Mouse (Mus musculus) limb, embryonic 13.5 days (tissue): ENCODE measurements around the gene Baiap2l2. TPM values are rescaled to one million over a fixed set of nuclear protein-coding genes. Genes with fewer than 3 reads are reported as not detected.
A peak's percentile ranks its signal among the peaks of the same experiment; 100 is the strongest.

ENCODE experiments used
- ATAC-seq: fragments of 200-750 bp; cut with Nextera tagmentation; 2 replicates; pipeline ENCODE4 v1.8.0; 2017; ENCODE audit warnings: low read depth, moderate number of reproducible peaks, moderate TSS enrichment; ENCODE audit not compliant: low FRiP score
- H3K27ac ChIP-seq: fragments of 300-500 bp; sonication (generic); 2 replicates; pipeline ENCODE4 v1.5.1; 2015; ENCODE audit warnings: inconsistent platforms, mild to moderate bottlenecking, moderate library complexity
- H3K27me3 ChIP-seq: fragments of 300-500 bp; sonication (generic); 2 replicates; pipeline ENCODE4 v1.6.1; 2015; ENCODE audit warnings: mild to moderate bottlenecking, inconsistent platforms
- H3K36me3 ChIP-seq: fragments of 300-500 bp; sonication (generic); 2 replicates; pipeline ENCODE4 v1.6.1; 2015; ENCODE audit warnings: inconsistent platforms, mild to moderate bottlenecking, moderate library complexity
- H3K4me1 ChIP-seq: fragments of 300-500 bp; sonication (generic); 2 replicates; pipeline ENCODE4 v1.6.1; 2015; ENCODE audit warnings: inconsistent platforms
- H3K4me2 ChIP-seq: fragments of 300-500 bp; sonication (generic); replicated peaks from 2 replicates; pipeline ENCODE4 v1.6.1; 2015; ENCODE audit warnings: inconsistent platforms, mild to moderate bottlenecking, moderate library complexity
- H3K4me3 ChIP-seq: fragments of 300-500 bp; sonication (generic); 2 replicates; pipeline ENCODE4 v1.5.1; 2015; ENCODE audit warnings: moderate library complexity, mild to moderate bottlenecking, inconsistent platforms
- H3K9ac ChIP-seq: fragments of 300-500 bp; sonication (generic); 2 replicates; pipeline ENCODE4 v1.6.1; 2015; ENCODE audit warnings: mild to moderate bottlenecking, inconsistent platforms
- H3K9me3 ChIP-seq: fragments of 300-500 bp; sonication (generic); 2 replicates; pipeline ENCODE4 v1.6.1; 2016; ENCODE audit warnings: inconsistent platforms
- WGBS: fragments of 180-500 bp; shearing (Covaris S2); methylation state at CpG from one replicate; pipeline ENCODE4 v1.1.7; 2015; 5-methylcytosine and 5-hydroxymethylcytosine counted together
- polyA plus RNA-seq: library from polyadenylated mRNA; unstranded; fragments of >200 nt; fragmentation: Nextera tagmentation; extraction: Ambion mirVana; gene quantifications from 2 replicates; pipeline ENCODE4 v1.2.1, GENCODE M21; 2015

The Baiap2l2 gene
- polyA plus RNA-seq, 1 experiment from 2014 or later = 11.7 TPM

- WGBS = 14% methylated on average over 17 of the region's 17 CpGs
- ATAC-seq = no peak
These were observed 14.1 kb downstream of the Baiap2l2 start for GRCm38 (mm10) chr15:79271124-79271746.

GRCm38 (mm10) chr15:79270317-79271123, 14.8 kb downstream of the Baiap2l2 start:
- peaks cover 39% of the 10 kb centered on the region for H3K27me3 ChIP-seq
- H3K27ac ChIP-seq = no peak overlapping the region
- H3K4me3 ChIP-seq = peak overlapping the region; percentile 35
- peak; percentile 71; the same call in 1 of the 2 replicates for ATAC-seq
- WGBS = 2% methylated on average over 33 of the region's 33 CpGs
- peaks cover 11% of the 10 kb centered on the region for H3K4me1 ChIP-seq
- peak overlapping the region; percentile 69 for H3K4me2 ChIP-seq
- no peaks in the 10 kb centered on the region for H3K9me3 ChIP-seq
- H3K36me3 ChIP-seq = no peaks in the 10 kb centered on the region
- H3K9ac ChIP-seq = peak overlapping the region; percentile 46; the same call in 1 of the 2 replicates

More at GRCm38 (mm10) chr15:79271124-79271746, 14.1 kb downstream of the Baiap2l2 start:
- H3K4me3 ChIP-seq = peak overlapping the region; percentile 35
- no peak overlapping the region for H3K27ac ChIP-seq
- H3K4me2 ChIP-seq = peak overlapping the region; percentile 69
- peaks cover 11% of the 10 kb centered on the region for H3K4me1 ChIP-seq
- no peaks in the 10 kb centered on the region for H3K9me3 ChIP-seq
- no peaks in the 10 kb centered on the region for H3K36me3 ChIP-seq
- H3K27me3 ChIP-seq = peaks cover 39% of the 10 kb centered on the region
- no peak overlapping the region for H3K9ac ChIP-seq

GRCm38 (mm10) chr15:79268521-79268920, 16.8 kb downstream of the Baiap2l2 start:
- Histone ChIP-seq H3K4me2 (no peak overlapping the region), H3K36me3 (no peaks in the 10 kb centered on the region), H3K27ac (no peak overlapping the region), H3K27me3 (peaks cover 50% of the 10 kb centered on the region), H3K4me1 (peaks cover 11% of the 10 kb centered on the region), H3K4me3 (no peak overlapping the region), H3K9ac (no peak overlapping the region), H3K9me3 (no peaks in the 10 kb centered on the region)
- 26% methylated on average over 1 of the region's 1 CpGs for WGBS
- ATAC-seq = no peak

DNA sequence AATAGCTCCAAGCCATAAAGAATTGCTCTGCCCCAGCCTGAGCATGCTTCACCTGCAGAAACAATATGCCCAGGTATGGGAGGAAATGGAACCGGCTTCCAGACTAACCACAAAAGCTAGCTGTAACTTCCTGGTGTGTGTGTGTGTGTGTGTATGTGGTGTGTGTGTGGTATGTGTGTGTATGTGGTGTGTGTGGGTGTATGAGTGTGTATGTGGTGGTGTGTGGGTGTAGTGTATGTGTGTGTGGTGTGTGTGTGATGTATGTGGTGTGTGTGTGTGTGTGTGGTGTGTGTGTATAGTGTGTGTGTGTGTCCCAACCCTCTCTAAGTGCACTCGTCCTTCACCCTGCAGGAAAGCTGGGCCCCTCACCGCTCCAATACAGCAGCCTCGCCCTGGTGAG, 20.0 kb downstream of the Baiap2l2 start:
- H3K36me3 ChIP-seq = no peaks in the 10 kb centered on the region
- WGBS = 61% methylated on average over 4 of the region's 4 CpGs
- H3K4me1 ChIP-seq = peaks cover 12% of the 10 kb centered on the region
- peaks cover 58% of the 10 kb centered on the region for H3K27me3 ChIP-seq
- no peaks in the 10 kb centered on the region for H3K9me3 ChIP-seq
- no peak overlapping the region for H3K27ac ChIP-seq
- no peak for ATAC-seq
- no peak overlapping the region for H3K9ac ChIP-seq
- no peak overlapping the region for H3K4me3 ChIP-seq
- no peak overlapping the region for H3K4me2 ChIP-seq

GRCm38 (mm10) chr15:79263726-79264125, 21.6 kb downstream of the Baiap2l2 start:
- Histone ChIP-seq H3K27ac (no peak overlapping the region), H3K4me3 (no peak overlapping the region), H3K36me3 (no peaks in the 10 kb centered on the region), H3K4me2 (no peak overlapping the region), H3K9ac (no peak overlapping the region), H3K27me3 (peaks cover 69% of the 10 kb centered on the region), H3K9me3 (no peaks in the 10 kb centered on the region), H3K4me1 (peaks cover 10% of the 10 kb centered on the region)
- WGBS = 93% methylated on average over 6 of the region's 6 CpGs
- ATAC-seq = no peak

DNA sequence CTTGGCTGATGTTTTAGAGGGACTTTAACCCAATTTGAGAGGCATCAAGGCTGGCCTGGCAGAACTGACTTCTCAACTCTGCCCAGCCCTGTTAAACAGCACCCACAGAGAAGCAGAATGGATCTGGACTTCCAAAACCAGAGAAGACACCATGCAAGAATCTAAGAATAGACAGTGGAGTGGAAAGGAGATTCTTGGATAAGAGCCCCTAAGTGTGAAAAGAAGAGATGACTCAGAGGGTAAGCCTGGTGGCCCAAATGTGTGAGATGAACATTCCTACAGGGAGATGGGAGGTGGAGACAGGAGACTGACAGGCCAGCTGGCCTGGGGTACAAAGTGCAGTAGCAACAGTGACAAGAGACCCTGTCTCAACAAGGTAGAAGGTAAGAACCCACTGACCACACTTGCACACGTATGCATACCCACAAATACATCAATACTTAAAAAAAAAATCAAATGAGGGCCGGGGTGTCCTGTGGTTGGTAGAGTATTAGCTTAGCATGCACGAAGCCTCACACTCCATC, 22.5 kb downstream of the Baiap2l2 start:
- Histone ChIP-seq H3K4me3 (no peak overlapping the region), H3K9ac (no peak overlapping the region), H3K4me2 (peak overlapping the region; percentile 99), H3K36me3 (no peaks in the 10 kb centered on the region), H3K27me3 (peaks cover 72% of the 10 kb centered on the region), H3K27ac (no peak overlapping the region), H3K4me1 (peaks cover 10% of the 10 kb centered on the region), H3K9me3 (no peaks in the 10 kb centered on the region)
- ATAC-seq = no peak
- 88% methylated on average over 3 of the region's 3 CpGs for WGBS

DNA sequence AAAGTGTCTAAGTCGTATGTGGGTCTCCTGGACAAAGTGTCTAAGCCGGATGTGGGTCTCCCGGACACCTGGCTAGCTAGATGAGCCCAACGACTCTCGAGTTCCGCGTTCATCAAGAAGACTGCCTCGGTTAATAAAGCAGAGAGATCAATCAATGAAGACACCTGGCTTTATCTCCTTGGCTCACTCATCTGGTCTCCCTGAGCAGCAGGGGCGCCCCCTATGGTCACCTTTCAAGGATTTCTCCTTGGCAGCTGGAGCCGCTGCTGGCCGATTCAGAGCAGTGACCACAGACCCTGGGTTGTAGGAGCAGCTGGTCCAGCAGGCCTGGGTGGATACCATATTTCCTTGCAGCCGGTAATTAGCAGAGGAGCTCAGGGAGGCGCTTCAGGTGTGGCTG, 23.0 kb downstream of the Baiap2l2 start:
- Histone ChIP-seq H3K9ac (no peak overlapping the region), H3K4me1 (peaks cover 10% of the 10 kb centered on the region), H3K27me3 (peaks cover 69% of the 10 kb centered on the region), H3K9me3 (no peaks in the 10 kb centered on the region), H3K36me3 (no peaks in the 10 kb centered on the region), H3K27ac (no peak overlapping the region), H3K4me3 (peak overlapping the region; percentile 70), H3K4me2 (peak overlapping the region; percentile 99)
- 19% methylated on average over 13 of the region's 13 CpGs for WGBS
- no peak for ATAC-seq

- ATAC-seq = peak; percentile 44
- WGBS = 0% methylated on average over 23 of the region's 28 CpGs
- Histone ChIP-seq H3K9ac (peak overlapping the region; percentile 79), H3K27ac (no peak overlapping the region), H3K27me3 (peaks cover 65% of the 10 kb centered on the region), H3K9me3 (no peaks in the 10 kb centered on the region), H3K4me1 (peaks cover 10% of the 10 kb centered on the region), H3K4me3 (peak overlapping the region; percentile 70), H3K4me2 (peak overlapping the region; percentile 99), H3K36me3 (no peaks in the 10 kb centered on the region)
These were observed 23.6 kb downstream of the Baiap2l2 start for GRCm38 (mm10) chr15:79261757-79262156.

DNA sequence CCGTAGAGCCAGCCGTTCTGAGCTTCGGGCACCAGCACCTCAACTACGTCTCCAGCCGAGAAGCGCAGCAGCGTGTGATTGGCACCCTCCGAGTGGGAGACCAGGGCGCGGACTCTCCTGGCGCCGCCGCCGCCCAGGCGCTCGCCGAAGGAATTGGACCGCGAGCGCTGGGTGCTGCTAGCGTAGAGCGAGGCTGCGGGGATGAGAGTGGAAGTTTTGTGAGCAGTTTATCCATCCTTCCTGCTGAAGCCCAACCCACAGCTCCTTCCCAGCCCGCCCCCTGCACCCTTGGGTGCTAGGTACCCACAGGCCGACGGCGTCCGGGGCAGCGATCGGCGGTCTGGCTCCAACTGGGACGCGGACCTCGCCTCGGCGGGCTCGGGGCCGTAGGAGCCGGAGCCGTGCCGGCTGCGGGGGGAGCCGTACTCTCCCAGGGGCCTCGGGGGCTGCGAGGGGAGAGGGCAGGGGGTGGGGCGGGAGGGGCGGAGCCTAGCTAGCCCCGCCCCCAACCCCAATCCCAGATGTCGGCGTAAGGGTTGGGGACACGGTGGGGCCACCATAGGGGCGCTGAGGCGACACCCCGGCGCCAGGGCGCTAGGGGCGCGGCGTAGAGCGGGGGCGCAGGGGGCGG, 24.1 kb downstream of the Baiap2l2 start:
- peak overlapping the region; percentile 99 for H3K4me2 ChIP-seq
- no peaks in the 10 kb centered on the region for H3K36me3 ChIP-seq
- no peak overlapping the region for H3K27ac ChIP-seq
- H3K9ac ChIP-seq = peak overlapping the region; percentile 79
- peak; percentile 70 for ATAC-seq
- peak overlapping the region; percentile 70 for H3K4me3 ChIP-seq
- WGBS = 1% methylated on average over 38 of the region's 62 CpGs
- peaks cover 10% of the 10 kb centered on the region for H3K4me1 ChIP-seq
- peaks cover 63% of the 10 kb centered on the region for H3K27me3 ChIP-seq
- H3K9me3 ChIP-seq = no peaks in the 10 kb centered on the region

GRCm38 (mm10) chr15:79258521-79258920, 26.8 kb downstream of the Baiap2l2 start:
- 22% methylated on average over 17 of the region's 17 CpGs for WGBS
- Histone ChIP-seq H3K9me3 (no peaks in the 10 kb centered on the region), H3K27ac (no peak overlapping the region), H3K4me1 (peaks cover 10% of the 10 kb centered on the region), H3K4me3 (no peak overlapping the region), H3K9ac (no peak overlapping the region), H3K4me2 (no peak overlapping the region), H3K36me3 (no peaks in the 10 kb centered on the region), H3K27me3 (peaks cover 71% of the 10 kb centered on the region)
- no peak for ATAC-seq

DNA sequence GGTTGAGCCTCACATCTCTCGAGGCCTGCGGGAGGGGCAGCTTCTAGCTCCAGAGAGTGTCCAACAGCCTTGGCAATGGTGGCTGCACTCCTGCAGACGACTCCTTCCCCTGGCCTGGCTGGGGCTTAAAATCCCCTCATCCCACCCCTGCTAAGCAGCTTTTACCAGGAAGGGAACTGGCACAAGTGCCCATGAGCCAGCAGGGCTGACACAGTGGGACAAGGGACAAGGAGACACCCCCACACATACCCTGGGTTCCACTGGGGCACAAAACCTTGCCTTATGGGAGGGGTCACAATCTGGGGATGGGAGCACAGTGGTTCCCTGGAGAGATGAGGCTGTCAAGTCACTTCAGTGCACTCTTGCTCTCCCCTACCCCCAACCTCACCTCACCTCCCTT, 30.7 kb downstream of the Baiap2l2 start, which contains the start of gene Slc16a8:
Slc16a8 (minus strand) TSS at position 101 of the 400 bp plus-strand sequence.
- no peaks in the 10 kb centered on the region for H3K9me3 ChIP-seq
- H3K9ac ChIP-seq = no peak within 1 kb of the TSS
- ATAC-seq = no peak
- 29% methylated on average over 3 of the region's 3 CpGs for WGBS
- H3K27me3 ChIP-seq = peaks cover 68% of the 10 kb centered on the region
- no peak within 1 kb of the TSS for H3K27ac ChIP-seq
- peaks cover 21% of the 10 kb centered on the region for H3K4me1 ChIP-seq
- H3K4me3 ChIP-seq = no peak within 1 kb of the TSS
- no peak within 1 kb of the TSS for H3K4me2 ChIP-seq
- no peaks in the 10 kb centered on the region for H3K36me3 ChIP-seq

DNA sequence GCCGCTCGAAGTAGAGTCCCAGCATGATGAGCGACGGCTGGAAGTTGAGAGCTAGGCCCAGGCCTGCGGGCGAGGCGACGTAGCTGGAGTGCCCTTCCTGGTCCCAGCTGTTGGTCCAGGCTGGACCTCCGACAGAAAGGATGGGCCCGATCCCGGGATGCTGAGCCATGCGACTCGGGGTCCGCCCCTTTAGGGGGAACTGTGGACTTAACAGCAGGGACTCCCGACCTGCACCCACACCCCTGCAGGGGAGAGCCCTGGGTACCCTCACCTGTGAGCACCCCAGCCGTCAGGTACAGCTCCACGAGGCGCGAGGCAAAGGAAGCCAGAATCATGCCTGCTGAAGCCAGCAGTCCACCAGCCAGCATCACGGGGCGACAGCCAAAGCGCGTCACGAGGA, 32.8 kb downstream of the Baiap2l2 start:
- Histone ChIP-seq H3K27ac (no peak overlapping the region), H3K9ac (peak overlapping the region; percentile 67), H3K9me3 (no peaks in the 10 kb centered on the region), H3K36me3 (peaks cover 19% of the 10 kb centered on the region), H3K4me2 (peak overlapping the region; percentile 75), H3K4me1 (peaks cover 21% of the 10 kb centered on the region), H3K4me3 (peak overlapping the region; percentile 43), H3K27me3 (peaks cover 52% of the 10 kb centered on the region)
- no peak for ATAC-seq
- WGBS = 35% methylated on average over 24 of the region's 24 CpGs
